Mouse (Mus musculus): ENCODE results near the gene Fkbp8.

DNA sequence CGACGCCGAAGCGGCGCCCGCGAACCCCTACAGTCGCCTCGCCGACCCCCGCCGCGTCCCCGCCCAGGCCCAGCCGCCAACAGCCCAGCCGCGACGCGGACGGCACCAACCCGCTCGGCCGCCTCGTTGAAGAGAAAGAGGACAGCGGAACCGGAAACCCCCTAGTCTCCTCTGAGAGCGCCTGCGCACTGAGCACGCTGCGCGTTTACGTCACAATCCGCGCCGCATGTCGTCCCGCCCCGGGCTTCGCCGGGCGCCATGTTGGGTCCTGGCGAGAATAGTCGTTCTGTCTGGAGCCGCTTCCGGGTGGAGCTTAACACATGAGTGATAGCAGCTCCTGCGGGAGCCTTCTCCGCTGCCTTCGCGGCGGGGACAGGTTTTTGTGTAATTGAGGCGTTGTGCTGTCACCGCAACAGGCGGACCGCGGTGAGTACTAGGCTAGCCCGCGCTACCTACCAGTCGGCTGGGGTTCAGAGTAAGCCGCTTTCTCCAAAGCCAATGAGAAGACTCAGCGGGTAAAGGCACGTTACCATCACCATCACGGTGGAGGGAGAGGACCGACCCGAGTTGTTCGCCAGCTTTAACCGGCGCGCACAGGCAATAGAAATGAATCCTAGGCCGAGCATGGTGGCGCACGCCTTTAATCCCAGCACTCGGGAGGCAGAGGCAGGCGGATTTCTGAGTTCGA is 17.2 kb upstream of the Fkbp8 start, which contains the start of gene Uba52:
- TF ChIP-seq CTCF (conservative IDR thresholded peaks at IDR 0.05; ENCODE audit: low read length) (no peak), NANOG (IDR thresholded peaks at IDR 0.05; ENCODE audit: borderline replicate concordance, low read length) (no peak)

All from E14TG2a.4 (cell line).